Mouse (Mus musculus) cerebellum, adult 9-10 months (tissue): ENCODE measurements around the gene Spata2.

Experiments
- DNase-seq: peaks from one replicate; pipeline ENCODE4 v3.0.0; 2022

Gene Spata2

GRCm38 (mm10) chr2:167492713-167493636 is at the start of gene Spata2:
Spata2 (minus strand) TSS chr2:167492887.
- DNase-seq = peak; percentile 92

- DNase-seq = no peak
Observed at GRCm38 (mm10) chr2:167542361-167542760, 49.7 kb upstream of the Spata2 start.

DNA sequence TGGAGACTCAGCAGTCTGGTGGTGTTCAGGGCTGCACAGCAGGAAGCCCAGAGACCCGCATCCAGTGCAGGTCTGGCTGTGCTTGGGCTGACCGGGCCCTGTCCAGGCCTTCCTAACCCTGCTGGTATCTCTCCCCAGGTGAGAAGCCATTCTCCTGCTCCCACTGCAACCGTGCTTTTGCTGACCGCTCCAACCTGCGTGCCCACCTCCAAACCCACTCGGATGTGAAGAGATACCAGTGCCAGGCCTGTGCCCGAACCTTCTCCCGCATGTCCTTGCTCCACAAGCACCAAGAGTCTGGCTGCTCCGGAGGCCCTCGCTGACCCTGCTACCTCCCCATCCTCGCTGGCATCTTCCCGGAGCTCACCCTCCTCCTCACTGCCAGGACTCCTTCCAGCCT is 49.1 kb upstream of the Spata2 start:
- DNase-seq = no peak

GRCm38 (mm10) chr2:167541324-167541723 is 48.6 kb upstream of the Spata2 start:
- DNase-seq = no peak

DNA sequence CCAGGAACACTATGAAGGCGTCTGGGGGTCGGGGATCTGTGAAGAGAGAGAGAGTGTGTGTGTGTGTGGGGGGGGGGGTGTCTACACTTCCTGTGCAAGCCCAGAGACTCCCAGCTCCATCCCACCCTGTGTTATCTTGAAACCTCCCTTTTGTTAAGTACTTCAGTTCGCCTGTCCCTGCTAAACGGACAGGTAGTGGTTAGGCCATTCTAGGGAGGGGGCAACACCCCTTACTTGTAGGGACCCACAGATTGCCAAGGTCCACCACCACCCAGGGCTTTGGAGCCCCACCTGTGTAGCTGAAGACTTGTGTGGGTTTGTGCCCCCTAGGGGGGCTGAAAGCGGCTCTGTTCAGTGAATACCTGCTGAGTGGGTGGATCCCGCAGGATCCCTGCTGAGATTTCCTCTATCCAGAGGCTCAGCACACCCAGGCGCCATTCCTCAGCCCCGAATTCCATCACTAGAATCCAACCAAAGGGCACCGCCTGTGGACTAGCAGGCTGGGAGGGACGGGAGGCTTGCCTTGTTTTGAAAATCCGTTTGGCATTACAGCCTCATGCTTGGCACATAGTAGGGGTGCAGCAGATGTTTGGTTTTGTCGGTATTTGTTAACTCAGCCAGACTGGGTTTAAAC is 47.9 kb upstream of the Spata2 start:
- DNase-seq = no peak

DNA sequence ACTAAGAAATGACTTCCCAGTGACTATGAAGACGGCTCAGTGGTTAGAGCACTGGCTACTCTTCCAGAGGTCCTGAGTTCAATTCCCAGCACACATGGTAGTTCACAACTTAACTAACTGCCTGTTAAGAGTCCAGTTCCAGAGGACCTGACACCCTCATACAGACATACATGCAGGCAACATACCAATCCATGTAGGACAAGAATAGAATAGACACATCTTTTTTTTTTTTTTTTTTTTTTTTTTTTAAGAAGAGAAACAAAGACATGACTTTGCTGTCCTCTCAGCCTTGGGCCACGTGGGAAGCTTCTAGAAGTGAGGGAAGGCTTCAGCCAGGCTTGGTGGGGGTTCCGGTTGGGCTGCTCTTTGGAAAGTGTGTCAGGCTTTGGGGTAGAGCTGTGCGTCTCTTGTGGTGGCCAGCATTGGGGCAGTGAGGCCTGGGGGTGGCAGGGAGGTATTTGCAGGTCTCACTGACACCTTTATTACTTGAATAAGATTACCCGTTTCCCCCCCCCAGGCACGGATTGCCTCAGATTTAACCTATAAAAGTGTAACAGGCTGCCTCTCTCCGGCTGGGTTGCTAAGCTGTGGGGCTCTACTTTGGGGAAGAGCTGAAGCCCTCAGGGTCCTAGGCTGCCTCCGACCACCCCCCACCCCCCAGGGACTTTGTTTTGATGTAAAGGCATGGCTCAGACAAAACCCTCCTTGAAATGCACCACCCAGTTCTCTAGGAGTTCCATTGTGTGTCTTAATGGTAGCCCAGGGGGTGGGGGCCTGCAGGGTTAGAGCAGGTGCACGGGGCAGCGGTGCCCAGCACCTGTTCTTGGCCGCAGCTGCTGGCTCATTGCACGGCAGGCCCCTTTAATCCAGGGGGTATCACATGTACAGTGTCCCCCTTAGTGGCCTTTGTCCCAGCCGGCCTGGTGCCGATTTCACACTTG is 47.1 kb upstream of the Spata2 start:
- no peak for DNase-seq

DNA sequence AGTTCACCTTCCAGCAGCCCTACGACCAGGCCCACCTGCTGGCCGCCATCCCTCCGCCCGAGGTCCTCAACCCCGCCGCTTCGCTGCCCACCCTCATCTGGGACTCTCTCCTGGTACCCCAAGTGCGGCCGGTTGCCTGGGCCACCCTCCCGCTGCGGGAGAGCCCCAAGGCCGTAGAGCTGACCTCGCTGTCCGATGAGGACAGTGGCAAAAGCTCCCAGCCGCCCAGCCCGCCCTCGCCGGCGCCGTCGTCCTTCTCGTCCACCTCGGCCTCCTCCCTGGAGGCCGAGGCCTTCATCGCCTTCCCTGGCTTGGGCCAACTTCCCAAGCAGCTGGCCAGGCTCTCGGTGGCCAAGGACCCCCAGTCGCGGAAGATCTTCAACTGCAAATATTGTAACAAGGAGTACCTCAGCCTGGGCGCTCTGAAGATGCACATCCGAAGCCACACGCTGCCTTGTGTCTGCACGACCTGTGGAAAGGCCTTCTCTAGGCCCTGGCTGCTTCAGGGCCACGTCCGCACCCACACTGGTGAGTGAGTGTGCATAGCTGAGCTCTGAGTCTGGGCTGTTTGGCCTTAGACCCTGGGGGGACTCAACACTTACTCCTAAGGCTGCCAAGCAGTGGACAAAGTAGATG is 46.1 kb upstream of the Spata2 start:
- DNase-seq = no peak

DNA sequence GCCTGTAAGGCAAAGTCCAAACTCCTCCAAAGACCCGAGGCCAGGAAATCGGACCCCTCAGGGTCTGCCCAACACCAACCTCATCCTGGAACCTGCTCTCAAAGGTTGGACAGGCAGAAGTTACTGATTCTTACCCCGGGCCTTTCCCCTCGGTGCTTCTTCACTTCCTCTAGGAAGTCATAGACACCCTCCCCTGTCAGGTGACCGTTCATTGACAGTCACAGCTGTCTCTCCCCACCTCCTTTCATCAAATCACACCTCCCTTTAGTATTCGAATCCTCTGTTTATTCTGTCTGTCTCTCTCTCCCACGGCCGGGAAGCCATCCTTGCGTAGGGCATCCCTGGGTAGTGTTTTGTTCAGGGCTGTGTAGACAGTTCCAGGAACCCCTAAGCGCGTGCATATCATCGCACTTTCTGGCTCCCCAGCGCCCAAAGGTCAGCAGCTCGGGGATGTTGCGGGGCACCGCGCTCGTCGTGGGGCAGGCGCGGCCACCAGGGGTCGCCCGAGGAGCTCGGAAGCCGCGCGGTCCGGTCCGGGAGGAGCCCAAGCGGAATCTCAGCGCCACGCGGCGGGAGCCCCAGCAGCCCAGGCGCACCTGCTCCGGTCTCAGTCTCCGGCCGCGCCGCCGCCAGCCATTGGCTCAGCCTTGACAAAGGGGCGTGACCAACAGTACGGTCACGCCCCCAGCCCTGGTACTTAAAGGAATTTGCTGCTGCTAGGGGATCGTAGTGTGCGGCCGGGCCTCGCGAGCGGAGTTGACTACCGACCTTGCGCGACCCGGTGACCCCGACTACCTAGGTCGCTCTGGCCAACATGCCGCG is 45.0 kb upstream of the Spata2 start, which contains the start of gene Snai1:
TSS of gene Snai1 (plus strand) at position 720 of the 822 bp plus-strand sequence.
- peak; percentile 86 for DNase-seq

GRCm38 (mm10) chr2:167536320-167536945 is 43.7 kb upstream of the Spata2 start:
- DNase-seq = no peak

GRCm38 (mm10) chr2:167533880-167534279 is 41.2 kb upstream of the Spata2 start:
- no peak for DNase-seq

DNA sequence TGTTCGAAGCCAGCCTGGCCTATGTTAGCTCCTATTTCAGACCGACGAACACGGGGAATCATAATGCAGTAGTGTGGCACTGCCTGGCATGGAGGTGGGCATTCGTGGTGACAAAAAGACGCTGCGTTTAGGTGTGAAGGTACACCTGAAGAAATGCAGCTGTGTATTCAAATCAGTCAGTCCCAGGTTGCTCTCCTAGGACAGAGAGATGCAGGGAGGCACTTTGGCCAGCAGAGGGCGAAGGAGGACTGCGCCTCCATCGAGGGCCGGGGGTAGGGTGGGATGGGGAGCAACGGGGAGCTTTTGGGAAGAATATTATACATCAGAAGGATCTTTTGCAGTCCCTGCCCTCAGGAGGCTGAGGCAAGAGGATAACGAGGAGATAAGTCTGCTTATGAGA is 39.4 kb upstream of the Spata2 start:
- no peak for DNase-seq

GRCm38 (mm10) chr2:167530536-167530935 is 37.8 kb upstream of the Spata2 start:
- DNase-seq = no peak

GRCm38 (mm10) chr2:167529935-167530513 is 37.3 kb upstream of the Spata2 start:
- no peak for DNase-seq

- no peak for DNase-seq
Observed at GRCm38 (mm10) chr2:167528278-167528677, 35.6 kb upstream of the Spata2 start.

- DNase-seq = no peak
Observed at GRCm38 (mm10) chr2:167519606-167520252, 27.0 kb upstream of the Spata2 start.

- no peak for DNase-seq
Observed at GRCm38 (mm10) chr2:167515688-167516087, 23.0 kb upstream of the Spata2 start.

GRCm38 (mm10) chr2:167514641-167515040 is 22.0 kb upstream of the Spata2 start:
- DNase-seq = no peak

- DNase-seq = peak; percentile 63
Observed at GRCm38 (mm10) chr2:167512970-167513369, 20.3 kb upstream of the Spata2 start.

DNA sequence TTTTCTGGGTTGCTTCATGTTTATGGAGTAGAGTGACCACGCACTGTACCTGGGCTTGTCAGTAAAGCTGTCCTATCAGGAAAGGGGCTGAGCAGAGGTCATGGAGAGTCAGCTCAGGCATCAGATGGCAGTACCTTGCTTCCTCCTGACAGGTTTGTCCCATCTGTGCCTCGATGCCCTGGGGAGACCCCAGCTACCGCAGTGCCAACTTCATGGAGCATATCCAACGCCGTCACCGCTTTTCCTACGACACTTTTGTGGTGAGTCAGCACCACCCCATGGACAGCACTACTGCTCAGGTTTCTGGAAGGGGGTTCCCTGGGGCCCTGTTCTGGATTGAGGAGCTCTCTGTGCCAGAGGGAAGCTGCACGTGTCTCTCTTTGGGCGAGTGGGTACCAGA is 19.7 kb upstream of the Spata2 start:
- no peak for DNase-seq

DNA sequence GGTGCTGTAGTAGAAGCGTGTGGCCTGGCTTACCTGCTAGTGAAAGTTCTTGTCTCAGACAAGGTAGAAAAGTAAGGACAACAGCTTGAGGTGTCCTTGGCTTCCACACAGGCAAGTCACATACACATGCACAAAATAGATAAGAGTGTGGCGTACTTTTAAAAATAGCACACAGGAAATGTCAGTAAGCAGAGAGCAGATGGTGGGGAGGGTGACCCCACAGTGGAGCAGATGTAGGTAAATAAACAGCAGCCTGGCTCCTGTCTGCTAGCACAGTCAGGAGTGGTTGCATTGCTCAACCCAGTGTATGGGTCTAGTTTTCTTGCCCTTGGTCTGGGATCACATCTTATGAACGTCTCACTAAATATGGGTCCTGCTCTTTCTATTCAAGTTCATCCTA is 17.8 kb upstream of the Spata2 start:
- no peak for DNase-seq
